Mouse (Mus musculus): ENCODE results near the gene Morn5. TPM values are rescaled to one million over a fixed set of nuclear protein-coding genes. Genes with fewer than 3 reads are reported as not detected.

Gene Morn5
- polyA plus RNA-seq, 1 experiment = 0.11 TPM

GRCm38 (mm10) chr2:36011331-36011825 lies 37.9 kb upstream of the Morn5 start:
- Histone ChIP-seq H3K36me3 (ENCODE audit: control insufficient read depth, insufficient read depth) (no peaks in the 10 kb centered on the region), H3K27me3 (ENCODE audit: control insufficient read depth, insufficient read depth, insufficient read length) (peaks cover 4% of the 10 kb centered on the region), H3K79me3 (ENCODE audit: low read depth) (no peaks in the 10 kb centered on the region), H3K79me2 (ENCODE audit: control insufficient read depth, insufficient read depth) (no peaks in the 10 kb centered on the region), H3ac (ENCODE audit: control insufficient read depth, insufficient read length, low read depth) (no peak overlapping the region), H3K4me3 (ENCODE audit: insufficient read depth, poor library complexity, severe bottlenecking) (no peak overlapping the region)
- TF ChIP-seq MAX (IDR thresholded peaks at IDR 0.05) (no peak), CTCF (IDR thresholded peaks at IDR 0.05; ENCODE audit: control insufficient read depth, insufficient read depth, insufficient read length) (no peak), CEBPB (IDR thresholded peaks at IDR 0.05; ENCODE audit: low read depth) (no peak), USF1 (IDR thresholded peaks at IDR 0.05; ENCODE audit: low read depth) (no peak), FOSL1 (IDR thresholded peaks at IDR 0.05; ENCODE audit: insufficient read depth, low read length, poor library complexity, severe bottlenecking) (no peak), MYOD1 (IDR thresholded peaks at IDR 0.05; ENCODE audit: control insufficient read depth, insufficient read length, low read depth) (no peak), MYOG (IDR thresholded peaks at IDR 0.05; ENCODE audit: control insufficient read depth, extremely low read depth, insufficient read length) (no peak)

GRCm38 (mm10) chr2:36013010-36013409 lies 36.2 kb upstream of the Morn5 start:
- Histone ChIP-seq H3K36me3 (ENCODE audit: control insufficient read depth, insufficient read depth) (no peaks in the 10 kb centered on the region), H3ac (ENCODE audit: control insufficient read depth, insufficient read length, low read depth) (no peak overlapping the region), H3K79me2 (ENCODE audit: control insufficient read depth, insufficient read depth) (no peaks in the 10 kb centered on the region), H3K79me3 (ENCODE audit: low read depth) (no peaks in the 10 kb centered on the region), H3K27me3 (ENCODE audit: control insufficient read depth, insufficient read depth, insufficient read length) (peaks cover 4% of the 10 kb centered on the region), H3K4me3 (ENCODE audit: insufficient read depth, poor library complexity, severe bottlenecking) (no peak overlapping the region)
- TF ChIP-seq MYOG (IDR thresholded peaks at IDR 0.05; ENCODE audit: control insufficient read depth, extremely low read depth, insufficient read length) = no peak
- no peak for TF ChIP-seq CEBPB (IDR thresholded peaks at IDR 0.05; ENCODE audit: low read depth)
- no peak for TF ChIP-seq FOSL1 (IDR thresholded peaks at IDR 0.05; ENCODE audit: insufficient read depth, low read length, poor library complexity, severe bottlenecking)
- TF ChIP-seq CTCF (IDR thresholded peaks at IDR 0.05; ENCODE audit: control insufficient read depth, insufficient read depth, insufficient read length) = no peak
- no peak for TF ChIP-seq MAX (IDR thresholded peaks at IDR 0.05)

GRCm38 (mm10) chr2:36021385-36022159 lies 27.7 kb upstream of the Morn5 start:
- no peak overlapping the region for H3ac ChIP-seq (ENCODE audit: control insufficient read depth, insufficient read length, low read depth)
- no peaks in the 10 kb centered on the region for H3K79me2 ChIP-seq (ENCODE audit: control insufficient read depth, insufficient read depth)
- H3K36me3 ChIP-seq (ENCODE audit: control insufficient read depth, insufficient read depth) = no peaks in the 10 kb centered on the region
- H3K4me3 ChIP-seq (ENCODE audit: insufficient read depth, poor library complexity, severe bottlenecking) = no peak overlapping the region
- TF ChIP-seq CEBPB (IDR thresholded peaks at IDR 0.05; ENCODE audit: low read depth) (no peak), CTCF (IDR thresholded peaks at IDR 0.05; ENCODE audit: control insufficient read depth, insufficient read depth, insufficient read length) (peak; percentile 65)
- peaks cover 13% of the 10 kb centered on the region for H3K27me3 ChIP-seq (ENCODE audit: control insufficient read depth, insufficient read depth, insufficient read length)
- no peaks in the 10 kb centered on the region for H3K79me3 ChIP-seq (ENCODE audit: low read depth)

- H3K27me3 ChIP-seq (ENCODE audit: control insufficient read depth, insufficient read depth, insufficient read length) = peaks cover 13% of the 10 kb centered on the region
- no peak overlapping the region for H3ac ChIP-seq (ENCODE audit: control insufficient read depth, insufficient read length, low read depth)
- TF ChIP-seq MAX (IDR thresholded peaks at IDR 0.05) (no peak), MYOG (IDR thresholded peaks at IDR 0.05; ENCODE audit: control insufficient read depth, extremely low read depth, insufficient read length) (no peak), FOSL1 (IDR thresholded peaks at IDR 0.05; ENCODE audit: insufficient read depth, low read length, poor library complexity, severe bottlenecking) (no peak), USF1 (IDR thresholded peaks at IDR 0.05; ENCODE audit: low read depth) (no peak), CTCF (IDR thresholded peaks at IDR 0.05; ENCODE audit: control insufficient read depth, insufficient read depth, insufficient read length) (no peak), MYOD1 (IDR thresholded peaks at IDR 0.05; ENCODE audit: control insufficient read depth, insufficient read length, low read depth) (no peak), CEBPB (IDR thresholded peaks at IDR 0.05; ENCODE audit: low read depth) (no peak)
- no peaks in the 10 kb centered on the region for H3K36me3 ChIP-seq (ENCODE audit: control insufficient read depth, insufficient read depth)
- no peak overlapping the region for H3K4me3 ChIP-seq (ENCODE audit: insufficient read depth, poor library complexity, severe bottlenecking)
- no peaks in the 10 kb centered on the region for H3K79me2 ChIP-seq (ENCODE audit: control insufficient read depth, insufficient read depth)
- H3K79me3 ChIP-seq (ENCODE audit: low read depth) = no peaks in the 10 kb centered on the region
Observed at GRCm38 (mm10) chr2:36023291-36023690, 26.0 kb upstream of the Morn5 start.

- Histone ChIP-seq H3K36me3 (ENCODE audit: control insufficient read depth, insufficient read depth) (peaks cover 16% of the 10 kb centered on the region), H3K79me2 (ENCODE audit: control insufficient read depth, insufficient read depth) (no peaks in the 10 kb centered on the region), H3K79me3 (ENCODE audit: low read depth) (no peaks in the 10 kb centered on the region), H3ac (ENCODE audit: control insufficient read depth, insufficient read length, low read depth) (no peak overlapping the region), H3K27me3 (ENCODE audit: control insufficient read depth, insufficient read depth, insufficient read length) (no peaks in the 10 kb centered on the region), H3K4me3 (ENCODE audit: insufficient read depth, poor library complexity, severe bottlenecking) (no peak overlapping the region)
- TF ChIP-seq MYOG (IDR thresholded peaks at IDR 0.05; ENCODE audit: control insufficient read depth, extremely low read depth, insufficient read length) = no peak
- no peak for TF ChIP-seq FOSL1 (IDR thresholded peaks at IDR 0.05; ENCODE audit: insufficient read depth, low read length, poor library complexity, severe bottlenecking)
- TF ChIP-seq CTCF (IDR thresholded peaks at IDR 0.05; ENCODE audit: control insufficient read depth, insufficient read depth, insufficient read length) = no peak
- TF ChIP-seq MAX (IDR thresholded peaks at IDR 0.05) = no peak
- TF ChIP-seq USF1 (IDR thresholded peaks at IDR 0.05; ENCODE audit: low read depth) = no peak
Observed at GRCm38 (mm10) chr2:36032884-36033283, 16.4 kb upstream of the Morn5 start.

DNA sequence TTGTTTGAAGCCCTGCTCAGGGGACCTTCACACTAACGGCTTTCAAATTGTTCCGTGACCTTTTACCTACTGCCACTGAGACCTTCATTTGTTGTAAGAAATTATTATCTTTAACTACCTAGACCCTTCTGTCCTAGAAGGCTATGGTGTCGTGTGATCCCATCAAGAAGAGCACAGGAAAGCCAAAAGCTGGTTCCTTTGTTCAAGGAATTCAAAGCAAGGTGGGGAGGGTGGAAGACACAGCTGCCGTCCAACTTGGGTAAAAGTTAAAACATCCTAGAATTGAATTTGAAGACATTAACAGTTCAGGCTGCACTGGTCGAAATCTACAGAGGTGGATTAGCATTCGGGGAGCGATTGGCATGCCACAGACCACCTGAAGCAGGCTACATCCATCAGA lies 15.3 kb upstream of the Morn5 start:
- Histone ChIP-seq H3ac (ENCODE audit: control insufficient read depth, insufficient read length, low read depth) (no peak overlapping the region), H3K27me3 (ENCODE audit: control insufficient read depth, insufficient read depth, insufficient read length) (no peaks in the 10 kb centered on the region), H3K36me3 (ENCODE audit: control insufficient read depth, insufficient read depth) (peaks cover 27% of the 10 kb centered on the region), H3K79me2 (ENCODE audit: control insufficient read depth, insufficient read depth) (no peaks in the 10 kb centered on the region), H3K79me3 (ENCODE audit: low read depth) (no peaks in the 10 kb centered on the region), H3K4me3 (ENCODE audit: insufficient read depth, poor library complexity, severe bottlenecking) (no peak overlapping the region)
- TF ChIP-seq MYOG (IDR thresholded peaks at IDR 0.05; ENCODE audit: control insufficient read depth, extremely low read depth, insufficient read length) = no peak
- TF ChIP-seq USF1 (IDR thresholded peaks at IDR 0.05; ENCODE audit: low read depth) = no peak
- TF ChIP-seq FOSL1 (IDR thresholded peaks at IDR 0.05; ENCODE audit: insufficient read depth, low read length, poor library complexity, severe bottlenecking) = no peak
- no peak for TF ChIP-seq CTCF (IDR thresholded peaks at IDR 0.05; ENCODE audit: control insufficient read depth, insufficient read depth, insufficient read length)
- no peak for TF ChIP-seq MYOD1 (IDR thresholded peaks at IDR 0.05; ENCODE audit: control insufficient read depth, insufficient read length, low read depth)
- no peak for TF ChIP-seq CEBPB (IDR thresholded peaks at IDR 0.05; ENCODE audit: low read depth)
- no peak for TF ChIP-seq MAX (IDR thresholded peaks at IDR 0.05)

Measured in C2C12 (cell line).